Mouse (Mus musculus) embryonic facial prominence, embryonic 11.5 days (tissue): ENCODE results near the gene Eif5. TPM values are rescaled to one million over a fixed set of nuclear protein-coding genes. Genes with fewer than 3 reads are reported as not detected.
"Not testable (repeated sequence)": the region's sequence is repeated elsewhere in the genome, so short reads cannot be mapped to it uniquely, and the experiment has no call there.

Experiments
- ATAC-seq: fragments of 200-750 bp; cut with Nextera tagmentation; replicated peaks from 2 replicates; pipeline ENCODE4 v1.8.0; 2017; ENCODE audit warnings: low read depth; ENCODE audit not compliant: insufficient number of reproducible peaks, low FRiP score, low TSS enrichment
- DNase-seq: peaks from one replicate; pipeline ENCODE4 v3.0.0-alpha.2; 2015; ENCODE audit warnings: low spot score
- H3K27ac ChIP-seq: fragments of 300-500 bp; sonication (generic); replicated peaks from 2 replicates; pipeline ENCODE4 v1.5.1; 2014; ENCODE audit warnings: mild to moderate bottlenecking, low read depth, low read length, control low read depth
- H3K27me3 ChIP-seq: fragments of 300-500 bp; sonication (generic); 2 replicates; pipeline ENCODE4 v1.6.1; 2014; ENCODE audit warnings: mild to moderate bottlenecking, low read length, moderate library complexity, mixed read lengths; ENCODE audit not compliant: control insufficient read depth, insufficient read depth
- H3K36me3 ChIP-seq: fragments of 300-500 bp; sonication (generic); replicated peaks from 2 replicates; pipeline ENCODE4 v1.6.1; 2014; ENCODE audit warnings: low read depth, mild to moderate bottlenecking, low read length, moderate library complexity, mixed read lengths; ENCODE audit not compliant: control insufficient read depth, insufficient read depth
- H3K4me1 ChIP-seq: fragments of 300-500 bp; sonication (generic); 2 replicates; pipeline ENCODE4 v1.6.1; 2014; ENCODE audit warnings: low read length, mixed read lengths; ENCODE audit not compliant: control insufficient read depth, insufficient read depth
- H3K4me2 ChIP-seq: fragments of 300-500 bp; sonication (generic); 2 replicates; pipeline ENCODE4 v1.6.1; 2014; ENCODE audit warnings: low read depth, mild to moderate bottlenecking, control low read depth, low read length, moderate library complexity
- H3K4me3 ChIP-seq: fragments of 300-500 bp; sonication (generic); 2 replicates; pipeline ENCODE4 v1.5.1; 2014; ENCODE audit warnings: low read depth, low read length, control low read depth
- H3K9ac ChIP-seq: fragments of 300-500 bp; sonication (generic); replicated peaks from 2 replicates; pipeline ENCODE4 v1.6.1; 2014; ENCODE audit warnings: mild to moderate bottlenecking, control low read depth, low read length
- H3K9me3 ChIP-seq: fragments of 300-500 bp; sonication (generic); replicated peaks from 2 replicates; pipeline ENCODE4 v1.6.1; 2016; ENCODE audit warnings: mild to moderate bottlenecking, low read length, inconsistent platforms, mixed read lengths; ENCODE audit not compliant: control insufficient read depth
- WGBS: fragments of 180-500 bp; shearing (Covaris S2); extraction: QIAGEN DNeasy Blood & Tissue Kit; methylation state at CpG from one replicate; pipeline ENCODE4 v1.1.7; 2014; 5-methylcytosine and 5-hydroxymethylcytosine counted together
- polyA plus RNA-seq: library from polyadenylated mRNA; unstranded; fragments of >200 nt; fragmentation: Nextera tagmentation; extraction: Ambion mirVana; gene quantifications from 2 replicates; pipeline ENCODE4 v1.2.1, GENCODE M21; 2014

Eif5 gene
- polyA plus RNA-seq, 1 experiment from 2014 or later: 721 TPM

GRCm38 (mm10) chr12:111539041-111539345 is 1.2 kb downstream of the Eif5 start:
- H3K27ac ChIP-seq: peak overlapping the region; percentile 94; the same call in 1 of the 2 replicates
- ATAC-seq (no peak), DNase-seq (no peak)

GRCm38 (mm10) chr12:111547070-111547469 is 9.3 kb downstream of the Eif5 start:
- Histone ChIP-seq H3K27ac (no peak overlapping the region), H3K4me1 (no peaks in the 10 kb centered on the region), H3K9me3 (no peaks in the 10 kb centered on the region), H3K27me3 (no peaks in the 10 kb centered on the region), H3K4me3 (no peak overlapping the region), H3K9ac (no peak overlapping the region), H3K36me3 (peaks cover 5% of the 10 kb centered on the region), H3K4me2 (no peak overlapping the region)
- no peak for DNase-seq
- no peak for ATAC-seq
- 87% methylated on average over 3 of the region's 3 CpGs for WGBS

More at GRCm38 (mm10) chr12:111539041-111539345, 1.2 kb downstream of the Eif5 start:
- Histone ChIP-seq H3K27me3 (no peaks in the 10 kb centered on the region), H3K4me3 (peak overlapping the region; percentile 99), H3K36me3 (peaks cover 7% of the 10 kb centered on the region), H3K9ac (peak overlapping the region; percentile 99), H3K4me1 (no peaks in the 10 kb centered on the region), H3K4me2 (peak overlapping the region; percentile 63), H3K9me3 (no peaks in the 10 kb centered on the region)
- under 1% methylated on average over 18 of the region's 18 CpGs for WGBS

- Histone ChIP-seq H3K9ac (no peak overlapping the region), H3K27me3 (no peaks in the 10 kb centered on the region), H3K4me3 (no peak overlapping the region), H3K4me1 (no peaks in the 10 kb centered on the region), H3K36me3 (peaks cover 5% of the 10 kb centered on the region), H3K9me3 (no peaks in the 10 kb centered on the region), H3K27ac (no peak overlapping the region), H3K4me2 (no peak overlapping the region)
- DNase-seq (no peak), ATAC-seq (no peak)
- 71% methylated on average over 2 of the region's 2 CpGs for WGBS
Measured at GRCm38 (mm10) chr12:111548555-111549289, 10.9 kb downstream of the Eif5 start.

- ATAC-seq (no peak), DNase-seq (no peak)
Measured at GRCm38 (mm10) chr12:111550679-111551078, 12.9 kb downstream of the Eif5 start.

GRCm38 (mm10) chr12:111552342-111552741 is 14.5 kb downstream of the Eif5 start:
- Histone ChIP-seq H3K27me3 (no peaks in the 10 kb centered on the region), H3K4me1 (no peaks in the 10 kb centered on the region), H3K9me3 (no peaks in the 10 kb centered on the region), H3K4me2 (no peak overlapping the region), H3K9ac (no peak overlapping the region), H3K36me3 (peaks cover 2% of the 10 kb centered on the region), H3K4me3 (no peak overlapping the region), H3K27ac (no peak overlapping the region)
- ATAC-seq (no peak), DNase-seq (no peak)
- 71% methylated on average over 8 of the region's 8 CpGs for WGBS

More at GRCm38 (mm10) chr12:111550679-111551078, 12.9 kb downstream of the Eif5 start:
- WGBS: 44% methylated on average over 1 of the region's 1 CpGs
- no peaks in the 10 kb centered on the region for H3K4me1 ChIP-seq
- peaks cover 5% of the 10 kb centered on the region for H3K36me3 ChIP-seq
- no peak overlapping the region for H3K27ac ChIP-seq
- H3K27me3 ChIP-seq: no peaks in the 10 kb centered on the region
- no peaks in the 10 kb centered on the region for H3K9me3 ChIP-seq
- H3K4me3 ChIP-seq: no peak overlapping the region
- no peak overlapping the region for H3K4me2 ChIP-seq
- H3K9ac ChIP-seq: no peak overlapping the region

- no peaks in the 10 kb centered on the region for H3K27me3 ChIP-seq
- no peaks in the 10 kb centered on the region for H3K4me1 ChIP-seq
- WGBS: 59% methylated on average over 4 of the region's 4 CpGs
- no peaks in the 10 kb centered on the region for H3K36me3 ChIP-seq
- H3K27ac ChIP-seq: no peak overlapping the region
- H3K4me3 ChIP-seq: no peak overlapping the region
- no peak overlapping the region for H3K4me2 ChIP-seq
- DNase-seq (no peak), ATAC-seq (no peak)
- H3K9ac ChIP-seq: no peak overlapping the region
- no peaks in the 10 kb centered on the region for H3K9me3 ChIP-seq
Measured at GRCm38 (mm10) chr12:111555357-111555756, 17.5 kb downstream of the Eif5 start.

GRCm38 (mm10) chr12:111555893-111556292 is 18.1 kb downstream of the Eif5 start:
- not testable (repeated sequence) for H3K9ac ChIP-seq, H3K27ac ChIP-seq, H3K4me1 ChIP-seq, DNase-seq, H3K4me2 ChIP-seq, H3K4me3 ChIP-seq, ATAC-seq, H3K27me3 ChIP-seq, H3K36me3 ChIP-seq, H3K9me3 ChIP-seq
- 83% methylated on average over 5 of the region's 5 CpGs for WGBS

- H3K27me3 ChIP-seq: no peaks in the 10 kb centered on the region
- no peaks in the 10 kb centered on the region for H3K36me3 ChIP-seq
- H3K9me3 ChIP-seq: no peaks in the 10 kb centered on the region
- DNase-seq (no peak), ATAC-seq (no peak)
- no peak overlapping the region for H3K4me3 ChIP-seq
- WGBS: 59% methylated on average over 6 of the region's 6 CpGs
- no peak overlapping the region for H3K27ac ChIP-seq
- H3K4me1 ChIP-seq: no peaks in the 10 kb centered on the region
- H3K4me2 ChIP-seq: no peak overlapping the region
- H3K9ac ChIP-seq: no peak overlapping the region
Measured at GRCm38 (mm10) chr12:111557538-111557937, 19.7 kb downstream of the Eif5 start.
